Mouse (Mus musculus): Measurements from ENCODE around the gene Cwc22. TPM values are rescaled to one million over a fixed set of nuclear protein-coding genes. Genes with fewer than 3 reads are reported as not detected.

Gene Cwc22
- polyA plus RNA-seq, 1 experiment from 2014 or later = 21.7 TPM

GRCm38 (mm10) chr2:77925187-77925924 is 20.8 kb downstream of the Cwc22 start:
- Histone ChIP-seq H3K4me2 (ENCODE audit: low read length) (no peak overlapping the region), H3K27me3 (replicated peaks; ENCODE audit: control insufficient read depth, insufficient read depth, low read length) (no peaks in the 10 kb centered on the region), H3K4me3 (ENCODE audit: low read depth, low read length) (no peak overlapping the region), H3K36me3 (ENCODE audit: control insufficient read depth, insufficient read depth, low read length) (peaks cover 71% of the 10 kb centered on the region), H3K4me1 (ENCODE audit: control insufficient read depth, insufficient read depth, low read length) (no peaks in the 10 kb centered on the region), H3K9me3 (replicated peaks; ENCODE audit: control insufficient read depth, low read length) (no peaks in the 10 kb centered on the region), H3K9ac (ENCODE audit: low read length) (no peak overlapping the region), H3K27ac (ENCODE audit: low read depth, low read length) (no peak overlapping the region)
- ATAC-seq (no peak), DNase-seq (ENCODE audit: low spot score) (no peak)
- 76% methylated on average over 7 of the region's 7 CpGs for WGBS

GRCm38 (mm10) chr2:77924003-77924402 is 22.2 kb downstream of the Cwc22 start:
- ATAC-seq (no peak), DNase-seq (ENCODE audit: low spot score) (no peak)
- H3K4me1 ChIP-seq (ENCODE audit: control insufficient read depth, insufficient read depth, low read length) = no peaks in the 10 kb centered on the region
- 93% methylated on average over 3 of the region's 3 CpGs for WGBS
- no peak overlapping the region for H3K4me2 ChIP-seq (ENCODE audit: low read length)
- H3K36me3 ChIP-seq (ENCODE audit: control insufficient read depth, insufficient read depth, low read length) = peaks cover 67% of the 10 kb centered on the region
- H3K9ac ChIP-seq (ENCODE audit: low read length) = no peak overlapping the region
- no peaks in the 10 kb centered on the region for H3K27me3 ChIP-seq (replicated peaks; ENCODE audit: control insufficient read depth, insufficient read depth, low read length)
- no peak overlapping the region for H3K4me3 ChIP-seq (ENCODE audit: low read depth, low read length)
- H3K27ac ChIP-seq (ENCODE audit: low read depth, low read length) = no peak overlapping the region
- no peaks in the 10 kb centered on the region for H3K9me3 ChIP-seq (replicated peaks; ENCODE audit: control insufficient read depth, low read length)

- H3K4me3 ChIP-seq (ENCODE audit: low read depth, low read length) = no peak overlapping the region
- no peak for ATAC-seq
- DNase-seq (ENCODE audit: low spot score) = no peak
- peaks cover 59% of the 10 kb centered on the region for H3K36me3 ChIP-seq (ENCODE audit: control insufficient read depth, insufficient read depth, low read length)
- H3K4me1 ChIP-seq (ENCODE audit: control insufficient read depth, insufficient read depth, low read length) = no peaks in the 10 kb centered on the region
- 95% methylated on average over 8 of the region's 8 CpGs for WGBS
- H3K9me3 ChIP-seq (replicated peaks; ENCODE audit: control insufficient read depth, low read length) = no peaks in the 10 kb centered on the region
- no peak overlapping the region for H3K27ac ChIP-seq (ENCODE audit: low read depth, low read length)
- no peak overlapping the region for H3K4me2 ChIP-seq (ENCODE audit: low read length)
- no peaks in the 10 kb centered on the region for H3K27me3 ChIP-seq (replicated peaks; ENCODE audit: control insufficient read depth, insufficient read depth, low read length)
- H3K9ac ChIP-seq (ENCODE audit: low read length) = no peak overlapping the region
Observed at GRCm38 (mm10) chr2:77923182-77923581, 23.0 kb downstream of the Cwc22 start.

GRCm38 (mm10) chr2:77921307-77921706 is 24.9 kb downstream of the Cwc22 start:
- no peak overlapping the region for H3K4me3 ChIP-seq (ENCODE audit: low read depth, low read length)
- no peak overlapping the region for H3K4me2 ChIP-seq (ENCODE audit: low read length)
- H3K36me3 ChIP-seq (ENCODE audit: control insufficient read depth, insufficient read depth, low read length) = peaks cover 60% of the 10 kb centered on the region
- H3K27ac ChIP-seq (ENCODE audit: low read depth, low read length) = no peak overlapping the region
- DNase-seq (ENCODE audit: low spot score) (no peak), ATAC-seq (no peak)
- H3K27me3 ChIP-seq (replicated peaks; ENCODE audit: control insufficient read depth, insufficient read depth, low read length) = no peaks in the 10 kb centered on the region
- 92% methylated on average over 4 of the region's 4 CpGs for WGBS
- H3K4me1 ChIP-seq (ENCODE audit: control insufficient read depth, insufficient read depth, low read length) = no peaks in the 10 kb centered on the region
- no peaks in the 10 kb centered on the region for H3K9me3 ChIP-seq (replicated peaks; ENCODE audit: control insufficient read depth, low read length)
- no peak overlapping the region for H3K9ac ChIP-seq (ENCODE audit: low read length)

- WGBS = 96% methylated on average over 2 of the region's 2 CpGs
- Histone ChIP-seq H3K9me3 (replicated peaks; ENCODE audit: control insufficient read depth, low read length) (no peaks in the 10 kb centered on the region), H3K27ac (ENCODE audit: low read depth, low read length) (no peak overlapping the region), H3K4me3 (ENCODE audit: low read depth, low read length) (no peak overlapping the region), H3K4me2 (ENCODE audit: low read length) (no peak overlapping the region), H3K36me3 (ENCODE audit: control insufficient read depth, insufficient read depth, low read length) (peaks cover 60% of the 10 kb centered on the region), H3K27me3 (replicated peaks; ENCODE audit: control insufficient read depth, insufficient read depth, low read length) (no peaks in the 10 kb centered on the region), H3K4me1 (ENCODE audit: control insufficient read depth, insufficient read depth, low read length) (no peaks in the 10 kb centered on the region), H3K9ac (ENCODE audit: low read length) (no peak overlapping the region)
- DNase-seq (ENCODE audit: low spot score) = no peak
- no peak for ATAC-seq
Observed at GRCm38 (mm10) chr2:77920621-77921020, 25.6 kb downstream of the Cwc22 start.

- H3K27ac ChIP-seq (ENCODE audit: low read depth, low read length) = no peak overlapping the region
- no peaks in the 10 kb centered on the region for H3K4me1 ChIP-seq (ENCODE audit: control insufficient read depth, insufficient read depth, low read length)
- H3K4me3 ChIP-seq (ENCODE audit: low read depth, low read length) = no peak overlapping the region
- no peak for ATAC-seq
- no peaks in the 10 kb centered on the region for H3K27me3 ChIP-seq (replicated peaks; ENCODE audit: control insufficient read depth, insufficient read depth, low read length)
- H3K9ac ChIP-seq (ENCODE audit: low read length) = no peak overlapping the region
- H3K9me3 ChIP-seq (replicated peaks; ENCODE audit: control insufficient read depth, low read length) = no peaks in the 10 kb centered on the region
- 88% methylated on average over 3 of the region's 3 CpGs for WGBS
- H3K4me2 ChIP-seq (ENCODE audit: low read length) = no peak overlapping the region
- peaks cover 63% of the 10 kb centered on the region for H3K36me3 ChIP-seq (ENCODE audit: control insufficient read depth, insufficient read depth, low read length)
- DNase-seq (ENCODE audit: low spot score) = no peak
Observed at GRCm38 (mm10) chr2:77918474-77918873, 27.7 kb downstream of the Cwc22 start.

GRCm38 (mm10) chr2:77918006-77918405 is 28.2 kb downstream of the Cwc22 start:
- peaks cover 61% of the 10 kb centered on the region for H3K36me3 ChIP-seq (ENCODE audit: control insufficient read depth, insufficient read depth, low read length)
- WGBS = 85% methylated on average over 2 of the region's 2 CpGs
- no peak overlapping the region for H3K4me2 ChIP-seq (ENCODE audit: low read length)
- no peaks in the 10 kb centered on the region for H3K9me3 ChIP-seq (replicated peaks; ENCODE audit: control insufficient read depth, low read length)
- H3K27ac ChIP-seq (ENCODE audit: low read depth, low read length) = no peak overlapping the region
- DNase-seq (ENCODE audit: low spot score) (no peak), ATAC-seq (no peak)
- H3K27me3 ChIP-seq (replicated peaks; ENCODE audit: control insufficient read depth, insufficient read depth, low read length) = no peaks in the 10 kb centered on the region
- no peaks in the 10 kb centered on the region for H3K4me1 ChIP-seq (ENCODE audit: control insufficient read depth, insufficient read depth, low read length)
- H3K9ac ChIP-seq (ENCODE audit: low read length) = no peak overlapping the region
- H3K4me3 ChIP-seq (ENCODE audit: low read depth, low read length) = no peak overlapping the region

GRCm38 (mm10) chr2:77917360-77917734 is 28.8 kb downstream of the Cwc22 start:
- no peaks in the 10 kb centered on the region for H3K4me1 ChIP-seq (ENCODE audit: control insufficient read depth, insufficient read depth, low read length)
- H3K9me3 ChIP-seq (replicated peaks; ENCODE audit: control insufficient read depth, low read length) = no peaks in the 10 kb centered on the region
- H3K4me3 ChIP-seq (ENCODE audit: low read depth, low read length) = no peak overlapping the region
- H3K4me2 ChIP-seq (ENCODE audit: low read length) = no peak overlapping the region
- H3K9ac ChIP-seq (ENCODE audit: low read length) = no peak overlapping the region
- no peak overlapping the region for H3K27ac ChIP-seq (ENCODE audit: low read depth, low read length)
- DNase-seq (ENCODE audit: low spot score) (no peak), ATAC-seq (no peak)
- over 99% methylated on average over 3 of the region's 3 CpGs for WGBS
- no peaks in the 10 kb centered on the region for H3K27me3 ChIP-seq (replicated peaks; ENCODE audit: control insufficient read depth, insufficient read depth, low read length)
- H3K36me3 ChIP-seq (ENCODE audit: control insufficient read depth, insufficient read depth, low read length) = peaks cover 63% of the 10 kb centered on the region

- H3K9ac ChIP-seq (ENCODE audit: low read length) = no peak overlapping the region
- ATAC-seq = no peak
- H3K9me3 ChIP-seq (replicated peaks; ENCODE audit: control insufficient read depth, low read length) = no peaks in the 10 kb centered on the region
- H3K4me1 ChIP-seq (ENCODE audit: control insufficient read depth, insufficient read depth, low read length) = no peaks in the 10 kb centered on the region
- H3K27me3 ChIP-seq (replicated peaks; ENCODE audit: control insufficient read depth, insufficient read depth, low read length) = no peaks in the 10 kb centered on the region
- H3K4me2 ChIP-seq (ENCODE audit: low read length) = no peak overlapping the region
- no peak overlapping the region for H3K4me3 ChIP-seq (ENCODE audit: low read depth, low read length)
- WGBS = 89% methylated on average over 8 of the region's 8 CpGs
- DNase-seq (ENCODE audit: low spot score) = no peak
- peaks cover 63% of the 10 kb centered on the region for H3K36me3 ChIP-seq (ENCODE audit: control insufficient read depth, insufficient read depth, low read length)
- H3K27ac ChIP-seq (ENCODE audit: low read depth, low read length) = no peak overlapping the region
Observed at GRCm38 (mm10) chr2:77916586-77917359, 29.4 kb downstream of the Cwc22 start.

Data from forebrain, embryonic 14.5 days (tissue).